Mouse (Mus musculus) C2C12 (cell line): ENCODE results near the gene Cd36.

Experiments
- CTCF ChIP-seq: IDR thresholded peaks from one replicate; pipeline ENCODE4 v1.5.1; 2011; ENCODE audit not compliant: control insufficient read depth, insufficient read depth, insufficient read length
- MAX ChIP-seq: IDR thresholded peaks from one replicate; pipeline ENCODE4 v1.6.1; 2011; ENCODE audit warnings: mild to moderate bottlenecking, control low read depth
- MYOD1 ChIP-seq: IDR thresholded peaks from one replicate; pipeline ENCODE4 v1.6.1; 2011; ENCODE audit warnings: low read depth; ENCODE audit not compliant: control insufficient read depth, insufficient read length
- MYOG ChIP-seq: IDR thresholded peaks from one replicate; pipeline ENCODE4 v1.6.1; 2011; ENCODE audit not compliant: control insufficient read depth, insufficient read length; ENCODE audit errors: extremely low read depth
- USF1 ChIP-seq: IDR thresholded peaks from one replicate; pipeline ENCODE4 v1.6.1; 2011; ENCODE audit warnings: low read depth, mild to moderate bottlenecking, control low read depth, moderate library complexity

DNA sequence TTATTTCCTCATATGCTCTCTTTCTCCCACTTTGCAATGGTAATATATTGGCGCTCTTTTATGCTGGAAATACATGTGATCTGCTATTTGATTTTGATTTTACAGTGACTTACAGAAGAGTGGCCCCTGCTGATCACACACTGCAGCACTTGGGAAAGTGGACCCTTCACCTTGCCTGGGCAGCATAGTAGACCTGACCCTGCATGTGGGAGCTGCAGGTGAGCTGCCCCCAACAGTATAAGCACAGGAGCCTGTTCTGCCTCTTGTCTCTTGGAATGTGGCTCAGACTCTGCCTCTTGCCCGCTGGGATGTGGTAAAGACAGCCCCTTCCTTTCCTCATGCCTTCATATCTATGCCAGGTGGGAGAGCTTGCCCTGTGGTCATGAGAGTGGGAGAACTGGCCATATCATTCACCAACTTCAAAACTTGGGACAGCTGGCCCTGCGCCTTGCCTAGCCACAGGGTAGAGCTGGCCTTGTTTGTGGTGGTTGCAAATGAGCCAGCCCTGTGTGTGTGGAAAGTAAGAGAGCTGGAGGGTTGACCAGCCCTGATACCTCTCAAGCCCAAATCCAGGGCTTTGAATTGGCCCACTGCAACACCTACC lies 81.7 kb downstream of the Cd36 start:
- TF ChIP-seq MAX (no peak), CTCF (no peak), USF1 (no peak), MYOD1 (no peak), MYOG (no peak)
